Mouse (Mus musculus): Measurements from ENCODE around the gene Agap2. TPM values are rescaled to one million over a fixed set of nuclear protein-coding genes. Genes with fewer than 3 reads are reported as not detected.
"Not testable (repeated sequence)": the region's sequence is repeated elsewhere in the genome, so short reads cannot be mapped to it uniquely, and the experiment has no call there.

Gene Agap2
- total RNA-seq, 4 experiments from 2014 or later: 657 to 727 (median 692) TPM

GRCm38 (mm10) chr10:127134394-127135035, 59.4 kb downstream of the Agap2 start:
- not testable (repeated sequence) for DNase-seq (ENCODE audit: low spot score in 2 of 2)

GRCm38 (mm10) chr10:127135118-127135836, 60.2 kb downstream of the Agap2 start:
- no peak for DNase-seq (ENCODE audit: low spot score in 2 of 2)

- no peak for DNase-seq (ENCODE audit: low spot score in 2 of 2)
Measured at GRCm38 (mm10) chr10:127136510-127136909, 61.4 kb downstream of the Agap2 start.

- DNase-seq (ENCODE audit: low spot score in 2 of 2): no peak
Measured at GRCm38 (mm10) chr10:127137896-127138295, 62.8 kb downstream of the Agap2 start.

- no peak for DNase-seq (ENCODE audit: low spot score in 2 of 2)
Measured at GRCm38 (mm10) chr10:127138328-127139141, 63.5 kb downstream of the Agap2 start.

- no peak for DNase-seq (ENCODE audit: low spot score in 2 of 2)
Measured at GRCm38 (mm10) chr10:127140971-127141370, 65.9 kb downstream of the Agap2 start.

GRCm38 (mm10) chr10:127141500-127141899, 66.4 kb downstream of the Agap2 start:
- no peak for DNase-seq (ENCODE audit: low spot score in 2 of 2)

Other genes starting within 250 kb of the Agap2 start
- gene Atp23, start 173.9 kb upstream of the Agap2 start, total RNA-seq (2022): 10 to 100 TPM in 3 of 4 experiments, 1 to 10 TPM in 1; 7.5 to 11.2 (median 10.5) TPM
- gene Ctdsp2, start 96.6 kb upstream of the Agap2 start, total RNA-seq (2022): 100 to 1,000 TPM; 104 to 120 (median 111) TPM
- gene Avil, start 74.6 kb upstream of the Agap2 start, total RNA-seq (2022): under 1 TPM; 0.11 to 0.39 (median 0.18) TPM
- 10 to 100 TPM; 24.5 to 31.8 (median 27.5) TPM for gene Tsfm, start 44.4 kb upstream of the Agap2 start, total RNA-seq (2022)
- gene Mettl1, start 33.9 kb upstream of the Agap2 start, total RNA-seq (2022): 10 to 100 TPM; 13.1 to 16.0 (median 14.5) TPM
- under 1 TPM in 3 of 4 experiments, not detected in 1; 0.23 to 0.33 (median 0.31) TPM for gene Eef1akmt3, start 33.8 kb upstream of the Agap2 start, total RNA-seq (2022)
- gene Cyp27b1, start 27.0 kb upstream of the Agap2 start, total RNA-seq (2022): 1 to 10 TPM in 1 of 4 experiments, under 1 TPM in 3; 0.14 to 1.1 (median 0.48) TPM
- 10 to 100 TPM; 14.8 to 21.9 (median 20.4) TPM for gene March9, start 15.1 kb upstream of the Agap2 start, total RNA-seq (2022)
- 10 to 100 TPM; 84.1 to 95.2 (median 91.1) TPM for gene Cdk4, start 11.8 kb upstream of the Agap2 start, total RNA-seq (2022)
- 10 to 100 TPM; 62.9 to 68.4 (median 66.1) TPM for gene Tspan31, start 5.0 kb upstream of the Agap2 start, total RNA-seq (2022)
- gene Os9, start 45.8 kb downstream of the Agap2 start, total RNA-seq (2022): 100 to 1,000 TPM in 2 of 4 experiments, 10 to 100 TPM in 2; 98.1 to 120 (median 109) TPM
- gene B4galnt1, start 89.9 kb downstream of the Agap2 start, total RNA-seq (2022): 100 to 1,000 TPM; 113 to 123 (median 113) TPM
- 10 to 100 TPM; 12.2 to 17.5 (median 14.4) TPM for gene Slc26a10, start 105.4 kb downstream of the Agap2 start, total RNA-seq (2022)
- gene Arhgef25, start 114.8 kb downstream of the Agap2 start, total RNA-seq (2022): 100 to 1,000 TPM; 310 to 386 (median 350) TPM
- 100 to 1,000 TPM; 214 to 267 (median 229) TPM for gene Dtx3, start 120.4 kb downstream of the Agap2 start, total RNA-seq (2022)
- 100 to 1,000 TPM in 1 of 4 experiments, 10 to 100 TPM in 3; 95.0 to 107 (median 98.9) TPM for gene Pip4k2c, start 136.3 kb downstream of the Agap2 start, total RNA-seq (2022)
- gene Kif5a, start 188.1 kb downstream of the Agap2 start, total RNA-seq (2022): 100 to 1,000 TPM; 807 to 850 (median 831) TPM
- 100 to 1,000 TPM; 260 to 271 (median 262) TPM for gene Dctn2, start 191.1 kb downstream of the Agap2 start, total RNA-seq (2022)
- gene Mbd6, start 213.7 kb downstream of the Agap2 start, total RNA-seq (2022): 10 to 100 TPM; 56.3 to 61.6 (median 56.8) TPM
- 10 to 100 TPM; 56.7 to 65.8 (median 63.9) TPM for gene Mars, start 236.5 kb downstream of the Agap2 start, total RNA-seq (2022)
- gene Arhgap9, start 246.7 kb downstream of the Agap2 start, total RNA-seq (2022): 1 to 10 TPM in 3 of 4 experiments, under 1 TPM in 1; 0.60 to 4.6 (median 2.2) TPM

All from layer of hippocampus, adult 8-10 months (tissue).